Mouse (Mus musculus) kidney, adult 8-10 months (tissue): ENCODE data around the gene Gm28308.

Source experiments
- DNase-seq, 2 experiments: peaks; one replicate each; pipeline ENCODE4 v3.0.0; 2022

The Gm28308 gene

GRCm38 (mm10) chr6:52166431-52167077, 46.6 kb downstream of the Gm28308 start:
- no peak for DNase-seq

GRCm38 (mm10) chr6:52165441-52166370, 47.4 kb downstream of the Gm28308 start:
- DNase-seq, result peak in 1 of 2 experiments; percentile 30

- DNase-seq, result no peak
Measured at GRCm38 (mm10) chr6:52164626-52165440, 48.3 kb downstream of the Gm28308 start, which contains the start of gene Hoxa2. TSS of gene Hoxa2 (minus strand) at chr6:52164831.

DNA sequence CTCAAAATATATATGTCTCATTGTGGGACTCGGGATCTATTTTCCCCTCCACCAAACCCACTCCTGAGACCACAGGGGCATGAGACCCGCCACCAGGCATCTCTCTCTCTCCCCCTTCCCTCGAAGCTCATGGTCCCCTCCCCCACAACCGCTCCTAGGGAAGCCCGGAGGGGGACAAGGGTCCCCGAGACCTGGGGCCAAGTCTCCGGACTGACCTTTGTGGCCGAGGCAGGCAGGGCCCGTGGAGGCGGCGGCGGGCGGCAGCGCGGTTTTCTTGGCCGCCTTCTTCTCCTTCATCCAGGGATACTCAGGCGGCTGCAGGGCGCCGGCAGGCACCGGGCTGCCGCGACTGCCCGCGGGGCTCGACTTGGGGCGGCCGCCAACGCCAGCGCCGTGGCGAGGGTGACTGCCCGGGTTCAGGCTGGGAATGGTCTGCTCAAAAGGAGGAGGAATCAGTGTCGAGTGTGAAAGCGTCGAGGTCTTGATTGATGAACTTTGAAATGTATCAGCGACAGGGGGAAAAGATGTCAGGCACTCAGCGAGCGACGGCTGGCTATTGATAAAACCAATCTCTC, 49.0 kb downstream of the Gm28308 start:
- DNase-seq, result no peak

GRCm38 (mm10) chr6:52163366-52164031, 49.6 kb downstream of the Gm28308 start:
- DNase-seq, result no peak

DNA sequence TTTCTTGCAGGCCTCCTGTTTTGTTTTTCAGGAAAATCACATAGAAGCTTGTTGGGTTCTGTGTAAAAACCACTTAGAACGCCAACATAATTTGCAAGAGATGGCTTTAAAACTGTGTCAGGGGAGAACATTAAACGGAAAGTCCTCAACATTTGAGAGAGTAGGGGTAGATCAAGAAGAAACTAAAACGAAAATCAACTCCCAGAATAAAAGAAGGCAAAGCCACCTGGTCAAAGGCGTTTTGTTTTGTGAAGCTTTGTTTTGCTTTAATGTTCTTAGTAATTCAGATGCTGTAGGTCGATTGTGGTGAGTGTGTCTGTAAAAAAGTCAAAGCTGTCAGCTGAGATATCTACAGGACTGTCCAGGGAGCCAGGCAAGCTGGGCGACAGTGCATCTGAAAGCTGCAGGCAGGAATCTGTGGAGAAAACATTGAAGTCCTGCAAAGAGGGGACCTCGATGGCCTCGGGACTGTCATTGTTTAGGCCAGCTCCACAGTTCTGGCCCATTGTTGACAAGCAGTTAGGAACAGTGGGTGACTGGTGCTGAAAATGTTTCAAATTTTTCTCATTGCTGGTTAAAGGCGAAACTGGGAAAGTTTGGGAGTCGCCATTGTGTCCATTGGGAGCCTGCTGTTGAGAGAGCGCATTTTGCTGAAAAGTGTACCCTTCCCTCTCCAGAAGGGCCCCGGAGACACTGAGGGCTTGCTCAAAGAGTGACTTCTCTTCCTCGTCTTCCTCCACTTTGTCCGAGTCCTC, 50.4 kb downstream of the Gm28308 start:
- DNase-seq, result no peak

DNA sequence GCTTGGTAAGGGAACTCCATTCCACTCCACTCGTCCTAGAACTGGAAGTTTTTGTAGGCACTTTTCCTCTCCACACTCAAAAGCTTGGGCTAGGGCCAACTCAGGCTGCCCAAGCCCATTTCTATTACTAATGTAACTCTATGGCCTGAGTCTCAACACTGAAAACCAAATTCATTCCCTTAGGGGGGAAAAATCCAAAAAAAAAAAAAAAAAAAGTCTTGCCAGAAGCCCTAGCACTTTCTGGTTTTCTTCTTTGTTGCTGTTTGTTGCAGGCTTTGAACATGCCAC, 51.1 kb downstream of the Gm28308 start:
- no peak for DNase-seq

DNA sequence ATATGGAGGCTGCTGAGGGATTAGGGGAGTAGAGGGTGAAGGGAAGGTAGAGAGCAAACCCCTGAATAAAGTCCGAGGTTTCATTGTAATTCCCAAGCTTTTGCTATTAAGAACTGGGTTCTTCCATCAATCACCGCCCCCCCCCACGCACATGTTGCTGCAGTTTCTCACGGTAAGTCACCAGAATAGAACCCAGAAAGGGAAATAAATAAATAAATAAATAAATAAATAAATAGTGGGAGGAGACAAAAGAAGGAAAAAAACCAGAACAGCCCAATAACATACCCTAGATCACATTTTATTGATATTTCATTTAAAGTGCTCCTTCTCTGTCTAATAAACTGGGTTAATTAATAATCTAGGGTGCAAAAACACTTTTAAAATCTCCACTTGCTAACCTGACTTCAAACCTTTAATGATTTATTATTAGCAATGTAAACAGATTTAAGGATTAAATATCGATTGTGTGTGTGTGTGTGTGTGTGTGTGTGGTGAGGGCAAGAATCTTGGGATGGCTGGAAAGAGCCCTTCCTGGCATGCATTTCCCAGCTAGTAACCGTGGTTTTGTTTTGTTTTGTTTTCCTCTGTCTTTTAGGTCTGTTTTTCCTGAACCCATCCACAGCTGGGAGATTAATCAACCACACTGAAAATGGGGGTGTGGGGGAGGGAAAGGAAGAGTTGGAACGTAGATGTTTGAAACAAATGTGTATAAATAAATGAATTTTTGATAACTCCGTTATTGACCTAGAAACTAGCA, 51.6 kb downstream of the Gm28308 start:
- no peak for DNase-seq

- peak; percentile 77 to 80 for DNase-seq
Measured at GRCm38 (mm10) chr6:52160511-52161335, 52.4 kb downstream of the Gm28308 start.

DNA sequence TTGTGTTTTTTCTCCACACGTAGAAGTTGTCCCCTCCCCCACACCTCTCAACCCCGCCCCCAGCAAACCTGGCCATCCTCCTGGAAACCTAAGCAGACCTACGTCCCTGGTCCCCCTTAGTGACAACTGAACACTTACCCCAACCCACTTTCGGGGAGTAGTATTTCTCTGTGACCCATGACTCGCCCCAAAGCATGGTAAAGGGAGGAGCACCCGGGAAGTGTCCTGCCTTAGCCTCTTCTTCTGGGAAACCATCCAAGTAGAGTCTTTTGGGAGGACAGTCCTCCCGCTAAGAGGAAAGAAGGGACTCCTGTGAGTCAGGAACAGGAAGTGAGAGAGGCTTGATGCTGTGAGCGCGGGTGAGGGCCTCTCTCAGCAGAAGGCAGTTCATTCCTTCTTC, 53.2 kb downstream of the Gm28308 start:
- no peak for DNase-seq

DNA sequence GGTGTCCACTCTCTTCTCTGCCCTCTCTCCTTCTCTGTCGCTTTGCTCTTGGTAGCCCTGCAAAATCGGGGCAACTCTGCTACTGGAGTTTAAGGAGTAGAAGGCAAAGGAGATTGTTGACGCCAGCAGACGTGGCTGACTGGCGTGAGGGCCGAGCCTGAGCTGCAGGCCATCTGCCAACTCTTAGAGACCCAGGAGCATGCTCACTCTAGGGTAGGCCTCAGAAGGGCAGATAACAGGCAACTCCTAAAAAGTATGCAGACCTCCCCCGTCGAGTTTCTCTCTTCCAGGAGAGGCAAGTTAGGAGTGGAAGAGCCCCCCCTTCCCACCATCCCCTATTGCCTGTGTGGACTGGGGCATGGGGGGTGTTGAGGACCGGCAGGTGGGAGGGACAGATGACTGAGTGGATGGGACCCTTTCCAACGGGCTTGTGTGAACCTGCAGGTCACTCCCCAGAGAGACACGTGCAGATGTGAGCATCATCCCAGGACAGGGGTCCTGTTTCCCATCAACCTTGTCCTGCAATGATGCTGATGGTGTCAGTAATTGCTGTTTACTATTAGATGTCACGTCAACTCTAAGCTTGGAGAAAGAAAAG, 53.9 kb downstream of the Gm28308 start:
- no peak for DNase-seq

DNA sequence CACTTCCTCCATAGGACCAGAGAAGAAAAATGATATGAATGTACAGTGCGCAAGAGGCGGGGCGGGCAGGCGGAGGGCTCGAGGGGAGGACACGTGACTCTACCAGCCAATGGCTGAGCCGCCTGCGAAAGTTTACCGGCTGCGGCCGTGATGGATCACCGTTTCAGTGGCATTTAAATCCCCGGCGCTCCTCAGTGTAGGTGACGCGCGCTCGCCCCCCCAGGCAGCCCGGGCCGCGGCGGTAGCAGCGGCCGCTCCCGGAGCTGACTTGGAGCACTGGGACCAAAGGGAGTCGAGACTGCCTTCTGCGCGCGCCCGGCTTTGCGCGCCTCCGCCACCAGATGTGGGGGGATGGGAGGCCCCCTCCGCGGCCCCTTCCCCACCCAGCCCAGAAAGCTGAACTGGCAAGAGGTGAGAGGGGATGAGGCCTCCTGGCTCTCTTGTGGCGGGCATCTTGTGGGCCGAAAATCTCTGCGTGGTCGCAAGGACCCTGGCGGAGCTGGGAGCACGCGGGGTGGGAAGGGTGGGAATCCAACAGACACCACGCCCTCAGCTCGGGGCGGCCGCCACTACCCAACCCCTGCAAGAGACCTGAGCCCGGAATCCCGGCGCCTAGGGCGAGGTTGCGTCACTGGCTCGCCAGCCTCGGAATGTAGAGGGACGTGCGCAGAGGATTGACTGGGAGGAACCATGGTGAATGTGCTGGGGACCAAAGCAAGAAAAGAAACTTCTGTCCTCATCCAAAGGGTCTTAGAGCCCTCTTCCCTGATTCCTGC, 54.7 kb downstream of the Gm28308 start, which contains the start of gene Hoxa1:
Gene Hoxa1, minus strand, starts transcription at position 42 of the 776 bp plus-strand sequence.
- peak; percentile 88 to 89 for DNase-seq

DNA sequence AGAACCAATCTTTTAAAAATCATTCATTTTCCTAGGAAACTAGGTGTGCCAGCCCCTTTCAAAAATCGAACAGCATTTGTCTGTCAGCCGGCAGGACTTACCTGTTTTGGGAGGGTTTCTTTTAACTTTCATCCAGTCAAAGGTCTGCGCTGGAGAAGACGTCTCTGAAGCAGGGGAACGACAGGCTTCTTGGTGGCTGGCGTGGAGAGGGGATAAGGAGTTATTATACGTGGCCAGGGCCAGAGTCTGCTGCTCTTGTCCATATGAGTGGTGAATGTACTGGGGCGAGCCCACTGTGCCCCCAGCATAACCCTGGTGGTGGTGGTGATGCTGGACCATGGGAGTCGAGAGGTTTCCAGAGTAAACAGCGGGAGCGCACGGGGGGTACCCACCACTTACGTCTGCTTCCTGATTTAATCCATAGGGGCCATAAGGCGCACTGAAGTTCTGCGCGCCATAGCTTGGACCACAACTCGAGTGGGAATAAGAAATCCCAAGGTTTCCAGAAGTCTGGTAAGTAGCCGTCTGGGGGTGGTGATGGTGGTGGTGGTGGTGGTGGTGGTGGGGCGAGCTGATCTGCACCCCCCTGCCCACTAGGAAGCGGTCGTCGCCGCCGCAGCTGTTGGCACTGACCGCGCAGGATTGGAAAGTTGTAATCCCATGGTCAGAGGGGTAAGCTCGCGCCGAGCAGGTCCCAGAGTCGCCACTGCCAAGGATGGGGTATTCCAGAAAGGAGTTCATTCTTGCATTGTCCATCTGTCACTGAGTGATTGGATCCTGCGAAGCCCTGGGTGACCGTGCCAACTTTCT, 55.5 kb downstream of the Gm28308 start:
- DNase-seq, result no peak

DNA sequence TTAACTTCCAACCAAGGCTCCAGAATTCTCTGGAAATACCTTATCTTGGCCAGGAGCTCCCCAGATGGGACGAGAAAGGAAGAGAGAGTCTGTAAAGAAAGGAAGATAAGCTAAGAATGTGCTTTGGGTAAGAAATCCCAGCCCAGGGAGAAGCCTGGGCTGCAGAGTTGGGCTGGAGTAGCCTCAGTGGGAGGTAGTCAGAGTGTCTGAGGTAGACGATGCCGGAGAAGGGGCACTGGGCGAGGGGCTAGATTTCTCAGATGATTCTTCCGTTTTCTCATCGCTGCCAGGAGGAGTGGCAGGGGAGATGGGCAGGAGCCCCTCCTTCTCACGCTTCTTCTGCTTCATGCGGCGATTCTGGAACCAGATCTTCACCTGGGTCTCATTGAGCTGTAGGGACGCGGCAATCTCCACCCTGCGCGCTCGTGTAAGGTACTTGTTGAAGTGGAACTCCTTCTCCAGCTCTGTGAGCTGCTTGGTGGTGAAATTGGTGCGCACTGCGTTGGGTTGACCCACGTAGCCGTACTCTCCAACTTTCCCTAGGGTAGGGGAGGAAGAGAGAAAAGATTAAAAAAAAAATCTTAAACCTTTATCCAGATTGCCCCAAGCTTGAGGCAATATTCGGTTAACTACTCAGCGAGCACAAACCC, 56.5 kb downstream of the Gm28308 start:
- no peak for DNase-seq

GRCm38 (mm10) chr6:52155471-52155870, 57.7 kb downstream of the Gm28308 start:
- DNase-seq, result no peak

DNA sequence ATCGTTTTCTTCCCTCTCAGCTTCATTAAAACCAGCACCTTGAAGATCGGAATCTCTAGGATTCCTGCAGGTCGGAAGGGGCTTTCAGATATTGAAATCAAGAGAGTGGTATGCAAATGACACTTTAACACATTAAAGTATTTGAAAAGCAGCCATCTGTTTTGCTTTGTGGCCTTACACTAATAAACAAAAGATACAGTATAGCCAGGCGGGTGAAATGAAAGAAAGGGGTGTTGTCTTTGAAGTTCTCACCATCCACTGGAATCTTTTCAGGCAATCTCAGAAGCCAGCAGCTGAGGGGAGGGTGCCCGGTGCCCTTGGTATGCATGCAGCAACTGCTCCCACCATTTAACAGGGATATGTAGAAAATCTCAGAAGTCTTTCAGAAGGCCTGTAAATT, 59.1 kb downstream of the Gm28308 start:
- DNase-seq, result no peak

DNA sequence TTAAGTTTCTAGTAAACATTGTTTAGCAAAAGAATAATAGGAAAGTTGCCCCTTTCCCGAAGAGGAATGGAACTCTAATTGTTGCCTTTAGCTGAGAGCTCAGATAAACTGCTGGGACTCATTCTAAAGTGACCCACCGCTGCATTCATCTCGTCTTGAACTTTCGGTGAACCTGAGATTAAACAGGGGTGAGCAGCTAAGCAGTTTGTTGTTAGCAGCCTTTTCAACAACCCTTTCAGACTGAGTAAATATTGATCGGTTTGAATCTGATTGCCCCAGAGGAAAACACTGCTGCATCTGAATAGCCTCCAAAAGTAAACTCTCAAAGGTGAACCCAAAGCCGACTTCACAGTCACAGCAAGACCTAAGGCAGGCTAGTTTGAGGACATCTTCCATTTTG, 59.9 kb downstream of the Gm28308 start:
- DNase-seq, result no peak
